In genomic region chr1:136518699-136519356, GRCm38 (mm10) we compare ENCODE assay signal across 16 mouse cellular contexts. TPM values are rescaled to one million over a fixed set of nuclear protein-coding genes. Genes with fewer than 3 reads are reported as not detected.
A peak's percentile ranks its signal among the peaks of the same experiment; 100 is the strongest.
DNase-seq lines count a peak whose midpoint lies in the region; ATAC-seq and TF ChIP-seq lines count a peak whose summit lies in the region.
"Had no signal": no experiment of that assay in that cellular context is flagged by ENCODE, and none has a peak within 500 bp of the region (broad histone marks: within the 10 kb centered on the region; RNA-seq: fewer than 3 reads in every experiment).

No protein-coding gene starts in this region.

- H3K36me3 ChIP-seq in heart, embryonic 13.5 days, result peaks cover 71% of the 10 kb centered on the region
- no peaks in the 10 kb centered on the region for H3K36me3 ChIP-seq in kidney, postnatal 0 days (ENCODE audit: insufficient read depth, low read length)
- H3K36me3 ChIP-seq: midbrain, embryonic 15.5 days had no signal

- intact Hi-C loops in heart, postnatal 10 days (cut with DNase I), result no loop called here

- no peaks in the 10 kb centered on the region for H3K9me3 ChIP-seq in heart, embryonic 13.5 days
- no peaks in the 10 kb centered on the region for H3K9me3 ChIP-seq in kidney, postnatal 0 days (replicated peaks; ENCODE audit: low read length)
- H3K9me3 ChIP-seq: embryonic facial prominence, embryonic 12.5 days; forebrain, embryonic 10.5 days; liver, embryonic 12.5 days; midbrain, embryonic 15.5 days had no signal

- no peaks in the 10 kb centered on the region for H3K27me3 ChIP-seq in heart, embryonic 13.5 days (replicated peaks)
- H3K27me3 ChIP-seq in kidney, postnatal 0 days (ENCODE audit: insufficient read depth, low read length), result no peaks in the 10 kb centered on the region
- H3K27me3 ChIP-seq: embryonic facial prominence, embryonic 12.5 days; liver, embryonic 12.5 days; midbrain, embryonic 15.5 days had no signal

- H3K4me1 ChIP-seq in heart, embryonic 13.5 days, result peaks cover 14% of the 10 kb centered on the region
- H3K4me1 ChIP-seq in kidney, postnatal 0 days (replicated peaks; ENCODE audit: insufficient read depth, low read length), result no peaks in the 10 kb centered on the region
- H3K4me1 ChIP-seq: embryonic facial prominence, embryonic 12.5 days; forebrain, embryonic 10.5 days; liver, embryonic 12.5 days; midbrain, embryonic 15.5 days had no signal

- H3K9ac ChIP-seq in heart, embryonic 13.5 days, result 0 out of 2 replicates have a peak overlapping the region, but pooled peaks have one; percentile 35
- H3K9ac ChIP-seq in kidney, postnatal 0 days (ENCODE audit: low read depth, low read length), result no peak overlapping the region
- H3K9ac ChIP-seq: embryonic facial prominence, embryonic 12.5 days; liver, embryonic 12.5 days; midbrain, embryonic 15.5 days had no signal

- no peak for ATAC-seq in heart, embryonic 13.5 days (ENCODE audit: extremely low read depth, insufficient number of reproducible peaks, low FRiP score, low TSS enrichment)
- peak; percentile 68 for ATAC-seq in kidney, postnatal 0 days (replicated peaks; ENCODE audit: low FRiP score, low read depth)
- ATAC-seq: liver, embryonic 12.5 days; midbrain, embryonic 15.5 days had no signal

- TF ChIP-seq CTCF in kidney, postnatal 0 days (IDR thresholded peaks at IDR 0.05; ENCODE audit: low read depth), result no peak

- no peak for DNase-seq in heart, postnatal 10 days
- DNase-seq in kidney, postnatal 0 days (ENCODE audit: low spot score), result peak; percentile 61
- DNase-seq in kidney, postnatal 14 days, result no peak
- DNase-seq in embryo, embryonic 10.5 days (ENCODE audit: low spot score), result peak; percentile 50
- peak; percentile 68 for DNase-seq in mesoderm, embryonic 11.5 days (ENCODE audit: low read depth, low spot score)
- no peak for DNase-seq in cerebellum, postnatal 10 days
- no peak for DNase-seq in B cell, adult 2 months
- DNase-seq: adrenal gland, postnatal 10 days; cerebellum, adult 9-10 months; heart, adult 18-20 months; thymus, postnatal 14 days had no signal

- WGBS in heart, embryonic 13.5 days, result 60% methylated on average over 7 of the region's 7 CpGs
- WGBS in kidney, postnatal 0 days, result 25% methylated on average over 7 of the region's 7 CpGs

- H3K27ac ChIP-seq in heart, embryonic 13.5 days (replicated peaks), result no peak overlapping the region
- no peak overlapping the region for H3K27ac ChIP-seq in kidney, postnatal 0 days
- H3K27ac ChIP-seq: embryonic facial prominence, embryonic 12.5 days; forebrain, embryonic 10.5 days; liver, embryonic 12.5 days; midbrain, embryonic 15.5 days had no signal

- H3K4me2 ChIP-seq in heart, embryonic 13.5 days, result peak overlapping the region; percentile 14; the same call in 1 of the 2 replicates
- 0 out of 2 replicates have a peak overlapping the region, but pooled peaks have one; percentile 12 for H3K4me2 ChIP-seq in kidney, postnatal 0 days (ENCODE audit: low read length)
- H3K4me2 ChIP-seq: embryonic facial prominence, embryonic 12.5 days; liver, embryonic 12.5 days; midbrain, embryonic 15.5 days had no signal

- H3K4me3 ChIP-seq in heart, embryonic 13.5 days, result no peak overlapping the region
- H3K4me3 ChIP-seq in kidney, postnatal 0 days (replicated peaks; ENCODE audit: low read depth, low read length), result no peak overlapping the region
- H3K4me3 ChIP-seq: embryonic facial prominence, embryonic 12.5 days; forebrain, embryonic 10.5 days; liver, embryonic 12.5 days; midbrain, embryonic 15.5 days had no signal

RNA-seq across cellular contexts. Expression of gene Kif14, which starts 52.7 kb away (rescaled TPM):
- 2.6 and 5.0 TPM in 2 replicates for polyA plus RNA-seq in heart, embryonic 13.5 days (2015; fragmentation: Nextera tagmentation; extraction: Ambion mirVana)
- total RNA-seq in heart, postnatal 10 days (2021), result 1 to 10 TPM; 1.9 to 2.8 TPM
- polyA plus RNA-seq in kidney, postnatal 0 days (2015; fragmentation: Nextera tagmentation; extraction: Ambion mirVana), result 1.7 and 2.0 TPM in 2 replicates

Comparison
In these comparisons a context has a peak if more than half of its experiments do, and no peak if none do; other contexts are left out.
1. DNase-seq: peak in kidney, postnatal 0 days (single experiment), embryo, embryonic 10.5 days (single experiment) and mesoderm, embryonic 11.5 days (single experiment); none in heart, postnatal 10 days (0 of 2), kidney, postnatal 14 days (single experiment), cerebellum, postnatal 10 days (0 of 2) and B cell, adult 2 months (0 of 2).